Mouse (Mus musculus) central nervous system, embryonic 14 days (tissue): ENCODE measurements around the gene Pex10. TPM values are rescaled to one million over a fixed set of nuclear protein-coding genes. Genes with fewer than 3 reads are reported as not detected.

Experiments used
- polyA plus RNA-seq: library from polyadenylated mRNA; depleted of rRNA; stranded (reverse); fragments of >200 nt; gene quantifications from 2 replicates; pipeline ENCODE4 v1.2.3, GENCODE M21; 2012; rRNA removed

Gene Pex10
- 21.6 and 22.7 TPM in 2 replicates for polyA plus RNA-seq

DNA sequence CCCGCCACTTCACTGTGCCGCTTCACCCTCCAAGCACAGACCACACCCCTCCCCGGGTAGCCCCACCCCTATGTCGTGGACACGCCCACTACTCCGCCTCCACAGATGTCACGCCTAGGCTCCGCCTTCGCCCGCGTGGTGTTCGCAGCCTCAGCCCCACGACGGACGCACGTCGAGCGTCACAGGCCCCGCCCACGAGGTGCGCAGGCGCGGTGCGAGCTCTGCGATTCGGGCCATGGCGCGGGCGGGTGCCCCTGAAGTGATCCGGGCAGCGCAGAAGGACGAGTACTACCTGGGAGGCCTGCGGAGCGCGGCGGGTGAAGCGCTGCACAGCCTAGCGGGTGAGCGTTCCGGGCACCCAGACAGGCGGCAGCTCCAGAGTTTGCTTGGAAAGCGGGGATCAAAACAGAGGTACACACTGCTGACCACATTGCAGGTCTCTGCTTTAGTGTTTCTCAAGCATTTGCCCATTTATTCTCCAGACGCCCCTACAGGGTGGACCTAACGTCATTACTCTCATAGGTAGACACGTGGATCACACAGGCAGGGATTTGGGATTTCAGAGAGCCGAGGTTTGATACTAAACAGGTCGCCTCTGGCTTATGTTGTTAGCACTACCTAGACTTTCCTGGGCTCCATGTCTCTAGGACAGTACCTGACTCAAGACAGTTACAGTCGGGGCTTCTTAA lies at the start of gene Pex10:
Pex10 (plus strand) TSS at position 183 of the 689 bp plus-strand sequence.

GRCm38 (mm10) chr4:155056724-155057123 lies 10.1 kb upstream of the Pex10 start, which contains the start of gene Plch2:
Gene Plch2 (minus strand): TSS chr4:155056784.

GRCm38 (mm10) chr4:155086108-155087024 lies 19.6 kb downstream of the Pex10 start, which contains the start of the genes Rer1 and Morn1:
Gene Rer1 (minus strand): TSS chr4:155086382.
Gene Morn1 (plus strand): TSS chr4:155086577.

Other genes with a start within 250 kb of the Pex10 start
- gene Ttc34, start 229.6 kb upstream of the Pex10 start, polyA plus RNA-seq = 0.55 and 0.69 TPM in 2 replicates
- 0.28 and 0.33 TPM in 2 replicates for gene Mmel1, start 197.4 kb upstream of the Pex10 start, polyA plus RNA-seq
- 34.8 and 36.0 TPM in 2 replicates for gene Fam213b, start 167.9 kb upstream of the Pex10 start, polyA plus RNA-seq
- gene Tnfrsf14, start 138.5 kb upstream of the Pex10 start, polyA plus RNA-seq = 1.1 and 1.6 TPM in 2 replicates
- 81.4 and 117 TPM in 2 replicates for gene Hes5, start 106.1 kb upstream of the Pex10 start, polyA plus RNA-seq
- 86.4 and 90.3 TPM in 2 replicates for gene Pank4, start 102.9 kb upstream of the Pex10 start, polyA plus RNA-seq
- gene Plch2, start 10.2 kb upstream of the Pex10 start, polyA plus RNA-seq = 27.3 and 27.6 TPM in 2 replicates
- gene Rer1, start 19.4 kb downstream of the Pex10 start, polyA plus RNA-seq = 93.3 and 94.4 TPM in 2 replicates
- 9.6 and 11.2 TPM in 2 replicates for gene Morn1, start 19.6 kb downstream of the Pex10 start, polyA plus RNA-seq
- 38.4 and 44.7 TPM in 2 replicates for gene Ski, start 155.6 kb downstream of the Pex10 start, polyA plus RNA-seq
- 74.3 and 75.6 TPM in 2 replicates for gene Faap20, start 182.8 kb downstream of the Pex10 start, polyA plus RNA-seq